Mouse (Mus musculus) ES-Bruce4 (cell line): ENCODE results near the gene Cst13. TPM values are rescaled to one million over a fixed set of nuclear protein-coding genes. Genes with fewer than 3 reads are reported as not detected.

Source experiments
- H3K27ac ChIP-seq: 2 replicates; pipeline ENCODE4 v1.5.1; 2012; ENCODE audit warnings: low read length, inconsistent platforms; ENCODE audit not compliant: insufficient read depth
- H3K27me3 ChIP-seq: 2 replicates; pipeline ENCODE4 v1.6.1; 2012; ENCODE audit warnings: mild to moderate bottlenecking, low read length, inconsistent platforms; ENCODE audit not compliant: control insufficient read depth, poor library complexity, insufficient read depth, severe bottlenecking
- H3K36me3 ChIP-seq: 2 replicates; pipeline ENCODE4 v1.6.1; 2012; ENCODE audit warnings: inconsistent platforms, mild to moderate bottlenecking, low read length, moderate library complexity; ENCODE audit not compliant: control insufficient read depth, poor library complexity, insufficient read depth, severe bottlenecking
- H3K4me1 ChIP-seq: one replicate; pipeline ENCODE4 v1.8.1; 2011; ENCODE audit warnings: low read length; ENCODE audit not compliant: control insufficient read depth, insufficient read depth
- H3K4me3 ChIP-seq: 2 replicates; pipeline ENCODE4 v1.5.1; 2011; ENCODE audit warnings: low read depth, mild to moderate bottlenecking, low read length
- H3K9ac ChIP-seq: 2 replicates; pipeline ENCODE4 v1.6.1; 2012; ENCODE audit warnings: low read depth, mild to moderate bottlenecking, inconsistent platforms; ENCODE audit not compliant: poor library complexity, severe bottlenecking
- H3K9me3 ChIP-seq: replicated peaks from 2 replicates; pipeline ENCODE4 v1.6.1; 2012; ENCODE audit warnings: mild to moderate bottlenecking, low read length, inconsistent platforms; ENCODE audit not compliant: control insufficient read depth, poor library complexity, insufficient read depth, severe bottlenecking
- CTCF ChIP-seq: IDR thresholded peaks from one replicate; pipeline ENCODE4 v1.8.1; 2011; ENCODE audit warnings: low read depth, low read length
- EP300 ChIP-seq: IDR thresholded peaks from 2 replicates; pipeline ENCODE4 v1.6.1; 2011; ENCODE audit warnings: low read depth, low read length; ENCODE audit not compliant: insufficient read depth
- POLR2A ChIP-seq: IDR thresholded peaks from one replicate; pipeline ENCODE4 v1.8.1; 2011; ENCODE audit warnings: low read length; ENCODE audit not compliant: insufficient read depth
- polyA plus RNA-seq: library from polyadenylated mRNA; stranded (reverse); fragments of >200 nt; gene quantifications from 2 replicates; pipeline ENCODE4 v1.2.4, GENCODE M21; 2011; ENCODE audit warnings: low read depth; ENCODE audit not compliant: missing spikeins, insufficient read depth, insufficient read length

Gene Cst13
- polyA plus RNA-seq, 1 experiment = not detected

GRCm38 (mm10) chr2:148870526-148870925 lies 50.6 kb downstream of the Cst13 start:
- peaks cover 13% of the 10 kb centered on the region; the same call in 1 of the 2 replicates for H3K36me3 ChIP-seq
- peaks cover 2% of the 10 kb centered on the region for H3K4me1 ChIP-seq
- no peaks in the 10 kb centered on the region for H3K9me3 ChIP-seq
- no peaks in the 10 kb centered on the region for H3K27me3 ChIP-seq
- H3K27ac ChIP-seq = no peak overlapping the region
- no peak overlapping the region for H3K9ac ChIP-seq
- no peak overlapping the region for H3K4me3 ChIP-seq
- no peak for TF ChIP-seq CTCF

GRCm38 (mm10) chr2:148872860-148873259 lies 53.0 kb downstream of the Cst13 start:
- Histone ChIP-seq H3K9ac (no peak overlapping the region), H3K4me3 (no peak overlapping the region), H3K27ac (no peak overlapping the region), H3K27me3 (no peaks in the 10 kb centered on the region), H3K9me3 (no peaks in the 10 kb centered on the region), H3K36me3 (peaks cover 13% of the 10 kb centered on the region; the same call in 1 of the 2 replicates), H3K4me1 (peaks cover 4% of the 10 kb centered on the region)
- TF ChIP-seq EP300 (no peak), CTCF (no peak)

- no peak overlapping the region for H3K27ac ChIP-seq
- H3K9me3 ChIP-seq = no peaks in the 10 kb centered on the region
- H3K9ac ChIP-seq = peak overlapping the region; percentile 64; the same call in 1 of the 2 replicates
- H3K4me3 ChIP-seq = peak overlapping the region; percentile 96
- H3K27me3 ChIP-seq = no peaks in the 10 kb centered on the region
- peaks cover 13% of the 10 kb centered on the region; the same call in 1 of the 2 replicates for H3K36me3 ChIP-seq
- peaks cover 4% of the 10 kb centered on the region for H3K4me1 ChIP-seq
- TF ChIP-seq CTCF (no peak), POLR2A (no peak), EP300 (no peak)
Observed at GRCm38 (mm10) chr2:148874224-148874616, 54.3 kb downstream of the Cst13 start.

GRCm38 (mm10) chr2:148874617-148875334 lies 54.9 kb downstream of the Cst13 start:
- Histone ChIP-seq H3K27ac (peak overlapping the region; percentile 92), H3K4me3 (peak overlapping the region; percentile 96), H3K36me3 (peaks cover 13% of the 10 kb centered on the region; the same call in 1 of the 2 replicates), H3K4me1 (peaks cover 4% of the 10 kb centered on the region), H3K9me3 (no peaks in the 10 kb centered on the region), H3K9ac (peak overlapping the region; percentile 64), H3K27me3 (no peaks in the 10 kb centered on the region)
- TF ChIP-seq POLR2A (no peak), EP300 (peak; percentile 85), CTCF (no peak)

- Histone ChIP-seq H3K27ac (peak within 1 kb of the TSS; percentile 92), H3K36me3 (peaks cover 13% of the 10 kb centered on the region; the same call in 1 of the 2 replicates), H3K9ac (peak within 1 kb of the TSS; percentile 64), H3K4me1 (peaks cover 4% of the 10 kb centered on the region), H3K4me3 (peak within 1 kb of the TSS; percentile 96), H3K27me3 (no peaks in the 10 kb centered on the region), H3K9me3 (no peaks in the 10 kb centered on the region)
- TF ChIP-seq POLR2A = peak; percentile 80
- TF ChIP-seq CTCF = no peak
- peak; percentile 85 for TF ChIP-seq EP300
Observed at GRCm38 (mm10) chr2:148875335-148875811, 55.5 kb downstream of the Cst13 start, which contains the start of gene Cst3. Gene Cst3, minus strand, starts transcription at chr2:148875692.
